Mouse (Mus musculus): ENCODE results near the gene Foxn3. TPM values are rescaled to one million over a fixed set of nuclear protein-coding genes. Genes with fewer than 3 reads are reported as not detected.

Gene Foxn3
- total RNA-seq, 2 experiments from 2014 or later: 50.0 to 56.6 TPM

GRCm38 (mm10) chr12:99269396-99269795 is 294.0 kb downstream of the Foxn3 start:
- DNase-seq (ENCODE audit: extremely low spot score in 1 of 2, low spot score in 1 of 2): no peak

- no peak for DNase-seq (ENCODE audit: extremely low spot score in 1 of 2, low spot score in 1 of 2)
Measured at GRCm38 (mm10) chr12:99268954-99269353, 294.4 kb downstream of the Foxn3 start.

- no peak for DNase-seq (ENCODE audit: extremely low spot score in 1 of 2, low spot score in 1 of 2)
Measured at GRCm38 (mm10) chr12:99267732-99268131, 295.6 kb downstream of the Foxn3 start.

GRCm38 (mm10) chr12:99266434-99266833 is 296.9 kb downstream of the Foxn3 start:
- no peak for DNase-seq (ENCODE audit: extremely low spot score in 1 of 2, low spot score in 1 of 2)

- no peak for DNase-seq (ENCODE audit: extremely low spot score in 1 of 2, low spot score in 1 of 2)
Measured at GRCm38 (mm10) chr12:99265777-99266176, 297.6 kb downstream of the Foxn3 start.

GRCm38 (mm10) chr12:99264386-99264785 is 299.0 kb downstream of the Foxn3 start:
- DNase-seq (ENCODE audit: extremely low spot score in 1 of 2, low spot score in 1 of 2): no peak

- DNase-seq (ENCODE audit: extremely low spot score in 1 of 2, low spot score in 1 of 2): no peak
Measured at GRCm38 (mm10) chr12:99263592-99264335, 299.6 kb downstream of the Foxn3 start.

- no peak for DNase-seq (ENCODE audit: extremely low spot score in 1 of 2, low spot score in 1 of 2)
Measured at GRCm38 (mm10) chr12:99262840-99263239, 300.5 kb downstream of the Foxn3 start.

- no peak for DNase-seq (ENCODE audit: extremely low spot score in 1 of 2, low spot score in 1 of 2)
Measured at GRCm38 (mm10) chr12:99262066-99262599, 301.2 kb downstream of the Foxn3 start.

- DNase-seq (ENCODE audit: extremely low spot score in 1 of 2, low spot score in 1 of 2): no peak
Measured at GRCm38 (mm10) chr12:99260171-99260570, 303.2 kb downstream of the Foxn3 start.

GRCm38 (mm10) chr12:99257570-99257969 is 305.8 kb downstream of the Foxn3 start:
- DNase-seq (ENCODE audit: extremely low spot score in 1 of 2, low spot score in 1 of 2): no peak

- no peak for DNase-seq (ENCODE audit: extremely low spot score in 1 of 2, low spot score in 1 of 2)
Measured at GRCm38 (mm10) chr12:99256997-99257396, 306.4 kb downstream of the Foxn3 start.

GRCm38 (mm10) chr12:99256463-99256862 is 306.9 kb downstream of the Foxn3 start:
- no peak for DNase-seq (ENCODE audit: extremely low spot score in 1 of 2, low spot score in 1 of 2)

GRCm38 (mm10) chr12:99254436-99254835 is 308.9 kb downstream of the Foxn3 start:
- no peak for DNase-seq (ENCODE audit: extremely low spot score in 1 of 2, low spot score in 1 of 2)

- no peak for DNase-seq (ENCODE audit: extremely low spot score in 1 of 2, low spot score in 1 of 2)
Measured at GRCm38 (mm10) chr12:99253562-99253961, 309.8 kb downstream of the Foxn3 start.

- no peak for DNase-seq (ENCODE audit: extremely low spot score in 1 of 2, low spot score in 1 of 2)
Measured at GRCm38 (mm10) chr12:99248606-99249005, 314.8 kb downstream of the Foxn3 start.

GRCm38 (mm10) chr12:99247939-99248338 is 315.4 kb downstream of the Foxn3 start:
- DNase-seq (ENCODE audit: extremely low spot score in 1 of 2, low spot score in 1 of 2): no peak

GRCm38 (mm10) chr12:99246984-99247746 is 316.2 kb downstream of the Foxn3 start:
- no peak for DNase-seq (ENCODE audit: extremely low spot score in 1 of 2, low spot score in 1 of 2)

- DNase-seq (ENCODE audit: extremely low spot score in 1 of 2, low spot score in 1 of 2): no peak
Measured at GRCm38 (mm10) chr12:99244673-99245072, 318.7 kb downstream of the Foxn3 start.

- no peak for DNase-seq (ENCODE audit: extremely low spot score in 1 of 2, low spot score in 1 of 2)
Measured at GRCm38 (mm10) chr12:99244264-99244663, 319.1 kb downstream of the Foxn3 start.

GRCm38 (mm10) chr12:99243316-99243715 is 320.1 kb downstream of the Foxn3 start:
- no peak for DNase-seq (ENCODE audit: extremely low spot score in 1 of 2, low spot score in 1 of 2)
